Mouse (Mus musculus): ENCODE results near the gene Olfr10. TPM values are rescaled to one million over a fixed set of nuclear protein-coding genes. Genes with fewer than 3 reads are reported as not detected.

Olfr10 gene
- polyA plus RNA-seq, 1 experiment from 2014 or later: not detected

GRCm38 (mm10) chr11:49337150-49337832, 32.8 kb downstream of the Olfr10 start:
- WGBS: 76% methylated on average over 4 of the region's 4 CpGs
- no peaks in the 10 kb centered on the region for H3K27me3 ChIP-seq (replicated peaks)
- H3K4me3 ChIP-seq: no peak overlapping the region
- no peaks in the 10 kb centered on the region for H3K36me3 ChIP-seq
- H3K9ac ChIP-seq: no peak overlapping the region
- H3K4me2 ChIP-seq (replicated peaks): no peak overlapping the region
- H3K9me3 ChIP-seq: no peaks in the 10 kb centered on the region
- H3K27ac ChIP-seq: no peak overlapping the region
- no peaks in the 10 kb centered on the region for H3K4me1 ChIP-seq
- ATAC-seq (ENCODE audit: low FRiP score, low read depth): no peak

Other genes with a start within 250 kb of the Olfr10 start
- not detected in 2 replicates for gene Tgtp2, start 240.5 kb upstream of the Olfr10 start, polyA plus RNA-seq (2016; fragmentation: Nextera tagmentation; extraction: Ambion mirVana)
- gene Ifi47, start 228.2 kb upstream of the Olfr10 start, polyA plus RNA-seq (2016; fragmentation: Nextera tagmentation; extraction: Ambion mirVana): 0.48 and 0.61 TPM in 2 replicates
- not detected in 2 replicates for gene Olfr1396, start 189.9 kb upstream of the Olfr10 start, polyA plus RNA-seq (2016; fragmentation: Nextera tagmentation; extraction: Ambion mirVana)
- gene Olfr1395, start 162.5 kb upstream of the Olfr10 start, polyA plus RNA-seq (2016; fragmentation: Nextera tagmentation; extraction: Ambion mirVana): not detected in 2 replicates
- gene Olfr1394, start 150.4 kb upstream of the Olfr10 start, polyA plus RNA-seq (2016; fragmentation: Nextera tagmentation; extraction: Ambion mirVana): not detected in 2 replicates
- gene Btnl9, start 117.6 kb upstream of the Olfr10 start, polyA plus RNA-seq (2016; fragmentation: Nextera tagmentation; extraction: Ambion mirVana): 0.04 and 0.39 TPM in 2 replicates
- gene Zfp62, start 101.4 kb upstream of the Olfr10 start, polyA plus RNA-seq (2016; fragmentation: Nextera tagmentation; extraction: Ambion mirVana): 49.5 and 61.0 TPM in 2 replicates
- 36.6 and 36.7 TPM in 2 replicates for gene Mgat1, start 60.5 kb upstream of the Olfr10 start, polyA plus RNA-seq (2016; fragmentation: Nextera tagmentation; extraction: Ambion mirVana)
- 0.06 TPM in 1 of 2 replicates, not detected in the other for gene Olfr1393, start 26.4 kb upstream of the Olfr10 start, polyA plus RNA-seq (2016; fragmentation: Nextera tagmentation; extraction: Ambion mirVana)
- gene Olfr1392, start 19.5 kb upstream of the Olfr10 start, polyA plus RNA-seq (2016; fragmentation: Nextera tagmentation; extraction: Ambion mirVana): 0.20 TPM in 1 of 2 replicates, not detected in the other
- gene Olfr1391, start 18.0 kb downstream of the Olfr10 start, polyA plus RNA-seq (2016; fragmentation: Nextera tagmentation; extraction: Ambion mirVana): not detected in 2 replicates
- gene Olfr1390, start 30.4 kb downstream of the Olfr10 start, polyA plus RNA-seq (2016; fragmentation: Nextera tagmentation; extraction: Ambion mirVana): not detected in 2 replicates
- not detected in 2 replicates for gene Olfr1389, start 118.3 kb downstream of the Olfr10 start, polyA plus RNA-seq (2016; fragmentation: Nextera tagmentation; extraction: Ambion mirVana)
- gene Olfr1388, start 131.9 kb downstream of the Olfr10 start, polyA plus RNA-seq (2016; fragmentation: Nextera tagmentation; extraction: Ambion mirVana): 0.06 TPM in 1 of 2 replicates, not detected in the other
- not detected in 2 replicates for gene Olfr1387, start 150.6 kb downstream of the Olfr10 start, polyA plus RNA-seq (2016; fragmentation: Nextera tagmentation; extraction: Ambion mirVana)
- gene Olfr1386, start 160.3 kb downstream of the Olfr10 start, polyA plus RNA-seq (2016; fragmentation: Nextera tagmentation; extraction: Ambion mirVana): not detected in 2 replicates
- not detected in 2 replicates for gene Olfr1385, start 184.3 kb downstream of the Olfr10 start, polyA plus RNA-seq (2016; fragmentation: Nextera tagmentation; extraction: Ambion mirVana)
- gene Olfr1384, start 202.0 kb downstream of the Olfr10 start, polyA plus RNA-seq (2016; fragmentation: Nextera tagmentation; extraction: Ambion mirVana): not detected in 2 replicates
- not detected in 2 replicates for gene Olfr1383, start 214.9 kb downstream of the Olfr10 start, polyA plus RNA-seq (2016; fragmentation: Nextera tagmentation; extraction: Ambion mirVana)
- gene Olfr1382, start 223.5 kb downstream of the Olfr10 start, polyA plus RNA-seq (2016; fragmentation: Nextera tagmentation; extraction: Ambion mirVana): not detected in 2 replicates
- not detected in 2 replicates for gene Olfr1381, start 238.7 kb downstream of the Olfr10 start, polyA plus RNA-seq (2016; fragmentation: Nextera tagmentation; extraction: Ambion mirVana)